Mouse (Mus musculus): ENCODE measurements around the gene Neurl3. TPM values are rescaled to one million over a fixed set of nuclear protein-coding genes. Genes with fewer than 3 reads are reported as not detected.

Neurl3 gene
- total RNA-seq, 2 experiments from 2014 or later: 0.26 to 0.61 TPM

- intact Hi-C loops (cut with DNase I): no loop called here
Observed at GRCm38 (mm10) chr1:36300486-36300885, 26.0 kb upstream of the Neurl3 start.

DNA sequence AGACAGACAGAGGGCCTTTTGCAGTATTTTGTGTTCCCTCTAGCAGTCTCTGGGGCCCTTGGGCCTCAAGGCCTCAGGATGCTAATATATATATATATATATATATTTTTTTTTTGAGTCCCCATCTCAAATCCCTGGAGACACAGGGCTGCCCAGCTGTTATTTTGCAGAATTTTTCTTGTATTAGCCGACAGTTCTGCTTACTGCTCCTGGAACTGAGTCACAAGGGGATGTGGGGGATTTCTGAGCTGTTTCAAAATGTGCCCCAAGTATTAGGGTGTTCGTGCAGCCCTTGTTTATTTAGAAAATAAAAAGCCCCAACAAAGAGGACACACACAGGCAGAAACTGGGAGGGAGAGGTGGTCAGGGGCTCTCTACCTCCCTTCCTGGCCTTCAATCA lies 25.2 kb upstream of the Neurl3 start:
- DNase-seq (ENCODE audit: low spot score in 2 of 2): no peak
- intact Hi-C loops (cut with DNase I): no loop called here

More at GRCm38 (mm10) chr1:36300486-36300885, 26.0 kb upstream of the Neurl3 start:
- DNase-seq (ENCODE audit: low spot score in 2 of 2): no peak

GRCm38 (mm10) chr1:36299126-36299525 lies 24.6 kb upstream of the Neurl3 start:
- intact Hi-C loops (cut with DNase I): no loop called here
- DNase-seq (ENCODE audit: low spot score in 2 of 2): no peak

GRCm38 (mm10) chr1:36298107-36298506 lies 23.6 kb upstream of the Neurl3 start:
- intact Hi-C loops (cut with DNase I): no loop called here
- no peak for DNase-seq (ENCODE audit: low spot score in 2 of 2)

DNA sequence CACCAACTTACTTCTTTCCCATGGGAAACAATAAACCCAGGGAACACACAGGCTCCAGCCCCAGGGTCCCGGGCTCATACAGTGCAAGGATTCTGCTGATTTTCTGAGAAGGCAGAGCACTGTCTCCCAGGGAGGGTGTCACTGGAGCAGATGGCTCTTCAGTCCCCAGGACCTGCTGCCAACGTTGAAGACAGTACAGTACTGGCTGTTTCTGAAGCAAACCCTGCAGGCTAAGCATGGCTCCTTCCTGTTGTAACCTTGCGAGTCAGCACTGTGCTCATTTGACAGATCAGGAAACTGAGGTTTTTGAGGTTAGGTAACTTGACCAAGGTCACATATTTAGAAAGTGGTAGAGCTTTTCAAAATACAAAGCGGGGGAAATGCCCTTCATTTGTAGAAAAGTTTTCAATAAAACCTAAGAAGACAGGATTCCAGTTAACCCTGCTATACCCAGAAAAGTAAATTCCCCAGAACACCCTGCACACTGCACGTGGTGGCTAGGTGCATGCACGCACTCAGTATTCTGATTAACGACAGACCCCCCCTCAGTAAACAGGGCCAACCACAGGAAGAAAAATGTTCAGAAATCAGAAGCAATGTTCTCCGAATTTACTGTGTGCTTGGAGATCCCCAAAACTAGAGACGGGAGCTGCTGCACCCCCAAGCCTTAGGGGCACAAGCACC lies 22.1 kb upstream of the Neurl3 start:
- intact Hi-C loops (cut with DNase I): no loop called here

DNA sequence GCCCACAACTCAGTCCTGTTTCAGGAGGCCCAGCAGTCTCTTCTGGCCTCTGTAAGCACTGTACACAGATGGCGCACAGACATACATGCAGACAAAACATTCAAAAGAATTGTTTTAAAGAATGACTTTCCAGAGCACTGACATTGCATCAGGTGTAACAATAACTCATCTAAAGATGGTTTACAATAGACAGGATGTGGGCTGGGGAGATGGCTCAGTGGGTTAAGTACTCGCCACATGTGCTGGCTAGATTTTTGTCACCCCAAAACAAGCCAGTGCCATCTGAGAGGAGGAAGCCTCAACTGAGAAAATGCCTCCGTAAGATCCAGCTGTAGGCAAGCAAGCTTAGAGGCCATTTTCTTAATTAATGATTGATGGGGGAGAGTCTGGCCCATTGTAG lies 19.9 kb upstream of the Neurl3 start:
- DNase-seq (ENCODE audit: low spot score in 2 of 2): no peak
- intact Hi-C loops (cut with DNase I): no loop called here

More for the DNA sequence above, 22.1 kb upstream of the Neurl3 start:
- DNase-seq (ENCODE audit: low spot score in 2 of 2): no peak

DNA sequence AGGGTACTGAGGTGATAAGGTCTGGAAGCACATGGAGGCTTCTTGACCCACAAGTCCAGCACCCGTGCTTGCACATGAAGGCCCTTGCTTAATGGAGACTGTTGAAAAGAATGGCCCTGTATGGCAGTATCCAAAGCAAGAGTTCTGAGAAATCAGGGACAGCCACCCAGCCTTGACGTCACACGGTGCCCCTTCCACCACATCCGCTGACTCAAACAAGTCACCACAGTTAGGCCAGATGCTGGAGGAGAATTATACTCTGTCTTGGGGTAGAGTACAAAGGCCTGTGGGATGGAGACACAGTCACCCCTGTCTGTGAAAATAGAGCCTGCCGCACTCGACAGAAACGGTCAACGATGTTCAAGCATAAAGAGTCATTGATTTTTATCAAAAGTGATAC lies 19.0 kb upstream of the Neurl3 start:
- intact Hi-C loops (cut with DNase I): no loop called here
- no peak for DNase-seq (ENCODE audit: low spot score in 2 of 2)

DNA sequence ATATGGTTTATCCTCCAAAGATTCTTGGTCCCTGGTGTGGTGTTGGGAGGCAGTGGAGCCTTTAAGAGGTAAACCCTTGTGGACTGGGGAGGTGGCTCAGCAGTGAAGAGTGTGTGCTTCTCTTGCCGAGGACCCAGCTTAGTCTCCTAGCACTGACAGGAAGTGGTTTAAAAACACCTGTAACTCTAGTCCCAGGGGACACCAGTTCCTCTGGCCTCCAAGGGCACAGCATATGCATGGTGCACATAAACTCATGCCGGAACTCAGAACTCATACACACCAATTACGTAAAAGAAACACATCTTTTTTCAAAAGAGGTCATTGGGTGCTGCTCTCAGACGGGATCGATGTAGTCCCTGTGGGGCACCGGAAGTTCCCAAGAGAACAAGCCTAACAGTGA lies 7.4 kb upstream of the Neurl3 start:
- intact Hi-C loops (cut with DNase I): no loop called here
- no peak for DNase-seq (ENCODE audit: low spot score in 2 of 2)

DNA sequence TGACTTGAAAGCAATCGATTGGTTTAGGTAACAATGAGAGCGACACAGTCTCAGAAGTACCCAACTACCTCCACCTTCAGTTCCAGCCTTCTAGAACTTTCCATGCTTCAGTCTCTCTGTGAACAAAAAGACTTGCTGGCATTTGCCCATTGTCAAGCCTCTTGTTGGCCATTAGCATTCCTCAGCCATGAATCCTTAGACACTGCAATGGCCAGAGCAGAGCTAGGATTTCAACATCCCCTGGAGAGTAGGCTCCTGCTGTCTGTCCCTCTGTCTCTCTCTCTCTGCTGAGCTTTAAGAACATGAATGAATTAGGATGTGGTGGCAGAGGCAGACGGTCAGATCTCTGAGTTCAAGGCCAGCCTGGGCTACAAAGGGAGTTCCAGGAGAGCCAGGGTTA lies 6.5 kb upstream of the Neurl3 start:
- no peak for DNase-seq (ENCODE audit: low spot score in 2 of 2)
- intact Hi-C loops (cut with DNase I): no loop called here

- DNase-seq (ENCODE audit: low spot score in 2 of 2): peak; percentile 64 to 88
- intact Hi-C loops (cut with DNase I): loop anchor here (5.0 kb wide), 1 partner anchor 132 kb away; no protein-coding TSS in a partner anchor
Observed at GRCm38 (mm10) chr1:36279202-36279601, 4.7 kb upstream of the Neurl3 start.

- intact Hi-C loops (cut with DNase I): loop anchor here (5.0 kb wide), 1 partner anchor 130 kb away; no protein-coding TSS in a partner anchor
- DNase-seq (ENCODE audit: low spot score in 2 of 2): peak; percentile 74 to 78
Observed at GRCm38 (mm10) chr1:36277267-36278060, 3.0 kb upstream of the Neurl3 start.

DNA sequence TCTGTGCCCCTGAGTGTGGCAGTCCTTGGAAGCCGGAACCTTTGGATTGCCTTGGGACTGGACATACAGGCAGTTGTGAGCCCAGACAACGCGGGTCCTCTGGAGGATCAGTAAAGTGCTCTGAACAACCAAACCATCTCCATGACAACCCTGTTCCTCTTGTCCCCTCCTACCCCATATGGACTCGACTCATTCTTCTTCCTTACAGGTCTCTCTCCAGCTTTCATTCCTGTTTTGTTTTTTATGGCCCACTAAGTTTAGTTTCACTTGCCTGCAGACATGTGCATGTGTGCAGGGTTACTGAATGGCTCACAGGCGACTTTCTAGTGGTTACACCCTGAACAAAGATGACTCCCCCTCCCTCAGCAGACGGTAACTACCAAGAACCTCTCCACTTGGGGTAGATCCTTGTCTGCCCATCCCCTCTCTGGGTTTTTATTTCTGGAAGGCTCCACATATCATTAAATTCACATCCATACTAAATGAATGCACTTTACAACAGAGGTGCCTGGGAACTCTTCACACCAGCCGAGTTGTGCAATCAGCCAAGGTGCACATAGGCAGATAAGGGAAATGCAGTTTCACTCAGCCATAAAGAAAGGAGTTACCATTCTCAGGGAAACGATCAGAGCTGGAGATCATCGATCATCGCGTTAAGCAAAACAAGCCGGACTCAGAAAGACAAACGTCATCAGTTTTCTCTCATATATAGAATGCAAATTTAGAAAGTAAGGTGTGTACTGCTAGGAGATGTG lies 1.3 kb upstream of the Neurl3 start:
- DNase-seq (ENCODE audit: low spot score in 2 of 2): no peak
- intact Hi-C loops (cut with DNase I): loop anchor here (5.0 kb wide), 1 partner anchor 129 kb away; no protein-coding TSS in a partner anchor

GRCm38 (mm10) chr1:36273288-36273687 lies 1.2 kb downstream of the Neurl3 start:
- no peak for DNase-seq (ENCODE audit: low spot score in 2 of 2)
- intact Hi-C loops (cut with DNase I): no loop called here

GRCm38 (mm10) chr1:36272546-36272945 lies 1.9 kb downstream of the Neurl3 start:
- intact Hi-C loops (cut with DNase I): no loop called here
- no peak for DNase-seq (ENCODE audit: low spot score in 2 of 2)

- no peak for DNase-seq (ENCODE audit: low spot score in 2 of 2)
- intact Hi-C loops (cut with DNase I): no loop called here
Observed at GRCm38 (mm10) chr1:36271516-36272230, 2.8 kb downstream of the Neurl3 start.

DNA sequence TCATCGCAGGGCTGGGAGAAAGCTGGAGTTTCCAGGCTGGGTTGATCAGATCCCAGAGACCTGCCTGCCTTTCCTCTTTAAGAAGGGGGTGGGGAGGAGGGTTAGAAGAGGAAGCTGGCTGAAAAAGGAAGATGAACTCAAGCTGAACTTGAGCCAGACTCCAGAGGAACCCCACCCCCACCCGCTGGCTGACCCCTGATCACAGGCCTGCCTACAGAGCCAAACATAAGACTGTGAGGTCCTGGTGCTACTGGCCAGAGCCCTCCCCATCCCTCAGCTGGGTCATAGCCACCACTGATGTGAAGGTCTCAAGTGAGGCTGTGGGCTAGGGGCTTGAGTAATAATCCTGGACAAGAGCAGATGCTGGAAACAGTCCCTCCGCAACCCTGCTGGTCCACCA lies 3.8 kb downstream of the Neurl3 start:
- intact Hi-C loops (cut with DNase I): no loop called here
- DNase-seq (ENCODE audit: low spot score in 2 of 2): no peak

DNA sequence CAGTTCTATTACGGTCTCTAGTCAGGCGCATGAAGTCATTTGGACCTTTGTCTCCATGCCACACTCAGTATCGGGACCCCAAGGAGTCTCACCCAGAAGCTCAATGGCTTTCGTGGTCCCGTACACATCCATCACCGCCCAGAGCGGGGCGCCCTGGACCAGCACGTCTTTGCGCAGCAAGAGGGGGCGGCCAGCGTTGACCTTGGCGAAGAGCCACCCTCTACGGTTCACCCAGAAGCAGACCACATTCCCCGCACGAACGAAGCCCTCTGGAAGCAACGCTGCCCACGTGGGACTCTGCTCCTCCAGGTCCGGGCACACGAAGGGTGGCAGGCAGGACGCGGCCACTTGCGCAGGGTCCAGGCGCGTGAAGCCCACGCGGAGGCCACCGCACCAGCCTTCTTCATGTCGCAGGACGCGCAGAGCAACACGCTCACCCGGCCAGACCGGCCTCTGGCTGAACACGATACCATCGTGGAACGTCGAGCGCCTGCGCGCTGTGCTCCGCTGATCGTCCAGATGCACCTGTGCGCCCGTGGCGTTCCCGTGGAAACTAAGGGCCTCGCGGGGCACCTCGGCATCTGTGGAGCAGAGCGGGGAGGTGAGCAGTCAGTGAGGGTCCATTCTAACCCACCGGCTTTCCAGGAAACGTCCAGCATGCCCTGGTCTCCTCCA lies 5.2 kb downstream of the Neurl3 start:
- no peak for DNase-seq (ENCODE audit: low spot score in 2 of 2)
- intact Hi-C loops (cut with DNase I): no loop called here

GRCm38 (mm10) chr1:36267595-36267994 lies 6.9 kb downstream of the Neurl3 start:
- intact Hi-C loops (cut with DNase I): no loop called here
- no peak for DNase-seq (ENCODE audit: low spot score in 2 of 2)

DNA sequence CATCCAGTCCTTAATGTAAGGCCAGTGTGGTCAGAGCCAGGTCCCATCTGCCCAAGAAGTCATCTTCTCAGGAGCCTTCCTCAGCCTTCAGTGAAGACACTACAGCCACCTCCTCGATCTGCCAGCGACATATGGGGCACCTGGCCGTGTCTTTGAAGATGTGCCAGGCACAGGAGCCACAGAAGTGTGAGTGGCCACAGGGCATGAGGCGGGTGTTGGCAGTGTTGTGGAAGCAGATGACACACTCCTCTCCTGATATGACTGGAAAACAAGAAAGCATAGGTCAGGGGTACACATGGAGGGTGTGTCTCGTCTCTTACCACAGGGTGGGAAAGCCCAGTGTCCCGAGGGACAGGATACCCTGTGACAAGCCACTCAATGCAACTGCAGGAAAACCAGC lies 8.2 kb downstream of the Neurl3 start:
- no peak for DNase-seq (ENCODE audit: low spot score in 2 of 2)
- intact Hi-C loops (cut with DNase I): no loop called here
